ENCODE assay signal across 16 mouse cellular contexts in genomic region chr14:104642783-104643182, GRCm38 (mm10).
"Had no signal": no experiment of that assay in that cellular context is flagged by ENCODE, and none has a peak within 500 bp of the region (broad histone marks: within the 10 kb centered on the region; RNA-seq: fewer than 3 reads in every experiment).

No protein-coding gene starts in this region.

- H3K4me1 ChIP-seq: intestine, embryonic 15.5 days; liver, embryonic 15.5 days; midbrain, embryonic 10.5 days; midbrain, embryonic 15.5 days had no signal

- DNase-seq: kidney, adult 2 months; kidney, postnatal 14 days; layer of hippocampus, postnatal 36 days; lung, adult 2 months; lung, postnatal 36 days; retina, postnatal 1 day; right cerebral cortex, postnatal 4 days; spleen, adult 18-20 months; thymus, adult 18-20 months; thymus, postnatal 14 days had no signal

- H3K27me3 ChIP-seq: intestine, embryonic 15.5 days; liver, embryonic 15.5 days; midbrain, embryonic 15.5 days had no signal

- H3K36me3 ChIP-seq: intestine, embryonic 15.5 days; liver, embryonic 15.5 days; midbrain, embryonic 10.5 days; midbrain, embryonic 15.5 days had no signal

- H3K9ac ChIP-seq: intestine, embryonic 15.5 days; liver, embryonic 15.5 days; midbrain, embryonic 15.5 days had no signal

- H3K27ac ChIP-seq: intestine, embryonic 15.5 days; liver, embryonic 15.5 days; midbrain, embryonic 10.5 days; midbrain, embryonic 15.5 days had no signal

- H3K4me2 ChIP-seq: intestine, embryonic 15.5 days; liver, embryonic 11.5 days; liver, embryonic 15.5 days; midbrain, embryonic 15.5 days had no signal

- H3K9me3 ChIP-seq: intestine, embryonic 15.5 days; liver, embryonic 15.5 days; midbrain, embryonic 10.5 days; midbrain, embryonic 15.5 days had no signal

- ATAC-seq: intestine, embryonic 15.5 days; lung, postnatal 0 days; midbrain, embryonic 15.5 days had no signal

- H3K4me3 ChIP-seq: intestine, embryonic 15.5 days; liver, embryonic 15.5 days; midbrain, embryonic 10.5 days; midbrain, embryonic 15.5 days had no signal
